Mouse (Mus musculus): ENCODE measurements around the gene Ccdc106.

Ccdc106 gene

DNA sequence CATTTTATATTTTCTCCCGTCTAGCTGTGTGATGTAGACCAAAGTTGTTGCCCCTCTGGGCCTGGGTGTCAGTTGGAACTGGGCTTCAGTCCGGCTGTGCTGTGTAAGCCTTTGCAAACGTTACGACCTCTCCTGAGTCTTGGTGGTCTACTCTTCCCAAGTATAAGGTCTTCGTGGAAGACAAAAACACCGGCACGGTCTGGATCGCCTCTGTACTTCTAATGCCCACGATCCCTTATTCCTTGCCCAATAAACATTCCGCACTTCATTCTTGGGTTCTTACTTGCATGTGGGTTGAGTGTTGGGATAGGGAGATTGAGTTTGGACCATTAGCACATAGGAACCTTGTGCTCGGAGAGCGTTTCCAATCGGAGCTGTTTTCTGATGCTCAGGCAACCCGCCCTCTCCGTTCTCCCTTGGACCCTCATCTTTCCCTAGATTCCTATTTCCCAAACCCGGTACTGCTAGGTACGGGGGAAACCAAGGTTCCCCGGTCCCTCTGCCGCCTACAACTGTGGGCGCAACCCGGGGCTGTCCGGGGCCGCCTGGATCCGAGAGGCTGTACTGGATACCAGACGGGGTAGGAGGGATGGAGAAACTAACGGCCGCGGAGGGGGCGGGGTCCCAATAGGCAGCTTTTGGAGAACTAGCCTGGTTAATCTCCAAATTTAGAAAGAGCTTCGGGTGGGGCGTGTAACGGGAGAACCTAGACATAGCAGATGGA, 33.3 kb downstream of the Ccdc106 start:
- ChIA-PET POLR2A (interaction anchor here (0.6 to 8.5 kb wide), 28 partner anchors 7 to 301 kb away, joined by 3 to 114 read pairs (median 4); partner anchors contain the start of genes U2af2 (in 4 of the 4), Fiz1 (in 3 of the 4), Zfp524 (in 3 of the 4) and Ccdc106 (in 2 of the 4)), CTCF (interaction anchor here in 2 of 4 experiments (0.7 to 1.1 kb wide), 3 partner anchors 40 to 130 kb away, joined by 3 to 4 read pairs (median 4); partner anchors contain the start of genes Fiz1 (in 1 of the 2) and Zfp524 (in 1 of the 2))

DNA sequence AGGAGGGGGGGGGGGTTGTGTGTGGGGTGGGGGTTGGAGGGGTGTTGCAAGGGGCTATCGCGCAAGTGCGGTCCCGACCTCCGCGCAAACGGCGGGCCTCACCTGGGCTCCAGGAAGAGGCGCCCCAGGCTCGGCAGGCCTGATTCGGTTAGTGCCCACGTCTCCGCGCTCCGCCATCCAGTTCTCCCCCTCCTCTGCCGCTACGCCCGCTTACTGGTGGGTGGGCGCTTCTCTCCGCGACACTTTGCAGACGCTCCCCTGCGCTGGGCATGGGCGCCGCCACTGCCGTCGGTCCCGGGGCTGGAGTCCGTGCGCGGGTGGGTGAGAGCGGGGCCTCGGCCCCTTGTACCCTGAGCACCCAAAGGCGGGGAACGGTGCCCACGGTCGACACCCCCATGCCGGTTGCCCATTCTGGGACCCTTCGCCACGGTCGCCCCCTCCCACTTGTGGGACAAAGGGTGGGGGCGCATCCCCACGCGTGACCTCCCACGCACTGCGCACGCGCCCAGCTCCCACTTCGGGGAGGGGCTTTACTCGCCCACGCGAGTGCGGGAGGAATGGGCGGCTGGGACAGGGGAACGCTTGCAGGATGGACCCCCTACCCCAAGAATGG, 36.4 kb downstream of the Ccdc106 start:
- POLR2A ChIA-PET, result interaction anchor here in 2 of 4 experiments (0.6 to 8.5 kb wide), 9 partner anchors 16 to 304 kb away, joined by 3 to 114 read pairs (median 3); partner anchors contain the start of genes Fiz1 (in 2 of the 2), Zfp524 (in 2 of the 2), Ccdc106 (in 1 of the 2) and Cox6b2 (in 1 of the 2)
- CTCF ChIA-PET, result no interaction called here

DNA sequence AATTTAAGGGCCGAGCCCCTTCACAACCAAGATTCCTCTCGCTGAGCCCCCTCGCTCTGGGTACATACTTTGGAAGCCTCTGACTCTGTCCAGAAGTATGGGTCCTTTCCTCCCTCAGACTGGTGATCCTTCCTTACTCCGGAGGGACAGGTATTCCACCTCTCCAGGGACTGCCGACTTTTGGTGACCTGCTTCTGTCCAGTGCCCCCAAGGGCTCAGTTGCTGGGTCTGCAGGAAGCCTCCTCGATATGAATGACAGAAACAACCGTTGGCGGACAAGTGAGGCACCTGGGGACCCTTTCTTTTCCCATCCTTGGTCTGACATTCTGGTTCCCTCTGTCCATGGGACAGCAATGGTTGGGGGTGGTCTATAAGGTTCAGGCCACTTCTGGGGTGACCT, 37.0 kb downstream of the Ccdc106 start:
- ChIA-PET POLR2A (interaction anchor here in 3 of 4 experiments (0.6 to 10.0 kb wide), 7 partner anchors 14 to 245 kb away, joined by 3 to 221 read pairs (median 3); partner anchors contain the start of genes Ccdc106 (in 2 of the 3), Fiz1 (in 2 of the 3), Gm44973 (in 2 of the 3) and Zfp524 (in 2 of the 3)), CTCF (interaction anchor here in 1 of 4 experiments (2.0 kb wide), 1 partner anchor 40 kb away, joined by 4 read pairs; no protein-coding TSS in a partner anchor)

DNA sequence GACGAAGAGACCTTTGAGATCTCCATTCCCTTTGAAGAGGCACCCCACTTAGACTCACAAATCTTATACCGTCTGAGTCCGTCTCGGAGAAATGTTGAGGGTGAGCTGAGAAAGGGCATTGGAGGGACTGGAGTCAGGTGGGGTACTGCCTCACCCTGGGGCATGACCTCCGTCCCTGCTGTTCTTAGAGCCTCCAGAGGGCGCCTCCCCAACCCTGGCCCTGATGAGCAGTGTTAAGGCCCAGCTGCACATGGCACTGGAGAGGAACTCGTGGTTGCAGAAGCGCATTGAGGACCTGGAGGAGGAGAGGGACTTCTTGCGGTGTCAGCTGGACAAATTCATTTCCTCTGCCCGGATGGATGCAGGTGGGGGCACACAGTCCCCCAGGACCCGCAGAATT, 37.5 kb downstream of the Ccdc106 start:
- POLR2A ChIA-PET, result interaction anchor here in 3 of 4 experiments (0.6 to 10.0 kb wide), 12 partner anchors 13 to 265 kb away, joined by 3 to 240 read pairs (median 3); partner anchors contain the start of genes Ccdc106 (in 2 of the 3), Fiz1 (in 2 of the 3), Gm44973 (in 2 of the 3) and Zfp524 (in 2 of the 3)
- CTCF ChIA-PET, result interaction anchor here in 2 of 4 experiments (0.9 to 2.0 kb wide), 2 partner anchors 10 to 40 kb away, joined by 3 to 4 read pairs; no protein-coding TSS in a partner anchor

DNA sequence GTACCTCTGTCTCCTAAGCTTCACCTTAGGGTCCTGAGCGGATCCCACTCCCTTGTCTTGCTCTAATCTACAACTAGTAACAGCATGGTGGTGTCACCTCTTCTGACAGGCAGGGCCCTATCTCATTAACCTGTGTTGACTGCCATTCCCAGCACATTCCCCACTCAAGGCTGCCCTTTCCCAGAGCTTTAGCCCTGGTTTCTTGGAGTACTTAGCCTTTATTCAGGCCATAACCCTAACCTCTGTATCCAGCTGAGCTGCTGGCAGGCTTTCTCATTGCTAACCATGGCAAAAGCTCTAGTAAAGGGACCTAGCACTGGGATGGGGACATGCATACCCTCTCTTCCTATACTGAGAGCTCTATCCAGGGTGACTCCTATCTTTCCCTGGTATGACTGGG, 38.3 kb downstream of the Ccdc106 start:
- ChIA-PET POLR2A (interaction anchor here in 3 of 4 experiments (0.8 to 10.0 kb wide), 10 partner anchors 7 to 266 kb away, joined by 3 to 240 read pairs (median 11); partner anchors contain the start of genes Ccdc106 (in 2 of the 3), Fiz1 (in 2 of the 3), Gm44973 (in 2 of the 3) and Zfp524 (in 2 of the 3)), CTCF (interaction anchor here in 2 of 4 experiments (0.9 to 2.0 kb wide), 3 partner anchors 11 to 50 kb away, joined by 3 to 4 read pairs (median 3); no protein-coding TSS in a partner anchor)

DNA sequence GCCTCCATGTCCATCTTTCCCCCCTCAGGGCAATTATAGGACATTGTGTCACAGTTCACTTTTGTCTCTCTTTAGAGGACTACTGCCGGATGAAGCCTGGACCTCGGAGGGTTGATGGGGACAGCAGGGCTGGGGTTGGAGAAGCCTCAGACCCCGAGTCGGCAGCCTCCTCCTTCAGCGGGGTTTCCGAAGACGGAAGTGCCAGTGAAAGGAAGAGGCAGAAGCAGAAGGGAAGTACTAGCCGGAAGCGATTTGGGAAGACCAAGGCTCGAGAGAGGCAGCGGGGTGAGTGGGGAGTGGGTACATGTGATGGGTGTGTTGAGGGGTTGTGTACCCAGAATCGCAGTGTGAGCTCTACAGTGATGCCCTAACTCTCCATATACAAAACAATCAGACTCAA, 39.1 kb downstream of the Ccdc106 start:
- CTCF ChIA-PET, result interaction anchor here in 3 of 4 experiments (0.9 to 2.2 kb wide), 11 partner anchors 21 to 1067 kb away, joined by 3 to 11 read pairs (median 4); partner anchors contain the start of genes Rasl2-9 (in 1 of the 3) and Zfp784 (in 1 of the 3)

DNA sequence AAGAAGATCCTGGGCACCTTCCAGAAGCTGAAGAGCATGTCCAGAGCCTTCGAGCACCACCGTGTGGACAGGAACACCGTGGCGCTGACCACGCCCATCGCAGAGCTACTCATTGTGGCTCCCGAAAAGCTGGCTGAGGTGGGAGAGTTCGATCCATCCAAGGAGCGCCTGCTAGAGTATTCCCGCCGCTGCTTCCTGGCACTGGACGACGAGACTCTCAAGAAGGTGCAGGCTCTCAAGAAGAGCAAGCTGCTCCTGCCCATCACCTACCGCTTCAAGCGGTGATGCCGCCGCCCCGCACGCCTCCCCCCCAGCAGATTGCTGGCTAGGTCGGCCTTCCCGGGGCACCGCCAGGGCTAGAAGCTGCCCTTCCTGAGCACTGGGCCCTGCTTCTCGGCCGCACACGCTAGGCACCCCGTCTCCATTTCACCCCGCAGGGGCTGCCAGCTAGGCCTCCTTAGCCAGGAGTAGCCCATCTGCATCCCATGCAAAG, 39.9 kb downstream of the Ccdc106 start:
- CTCF ChIA-PET, result interaction anchor here (0.6 to 2.9 kb wide), 35 partner anchors 9 to 1067 kb away, joined by 3 to 33 read pairs (median 3); partner anchors contain the start of genes Fiz1 (in 2 of the 4), Gm44973 (in 2 of the 4), Zfp784 (in 2 of the 4) and Ccdc106 (in 1 of the 4)
- POLR2A ChIA-PET, result interaction anchor here (0.6 to 10.0 kb wide), 50 partner anchors 8 to 1302 kb away, joined by 3 to 240 read pairs (median 5); partner anchors contain the start of genes Zfp580 (in 4 of the 4), Ube2s (in 3 of the 4), Ccdc106 (in 2 of the 4) and Cox6b2 (in 2 of the 4)

More for the DNA sequence above, 39.1 kb downstream of the Ccdc106 start:
- POLR2A ChIA-PET, result interaction anchor here in 3 of 4 experiments (0.7 to 10.0 kb wide), 18 partner anchors 8 to 1303 kb away, joined by 3 to 240 read pairs (median 16); partner anchors contain the start of genes Ccdc106 (in 2 of the 3), Fiz1 (in 2 of the 3), Gm44973 (in 2 of the 3) and Zfp524 (in 2 of the 3)

DNA sequence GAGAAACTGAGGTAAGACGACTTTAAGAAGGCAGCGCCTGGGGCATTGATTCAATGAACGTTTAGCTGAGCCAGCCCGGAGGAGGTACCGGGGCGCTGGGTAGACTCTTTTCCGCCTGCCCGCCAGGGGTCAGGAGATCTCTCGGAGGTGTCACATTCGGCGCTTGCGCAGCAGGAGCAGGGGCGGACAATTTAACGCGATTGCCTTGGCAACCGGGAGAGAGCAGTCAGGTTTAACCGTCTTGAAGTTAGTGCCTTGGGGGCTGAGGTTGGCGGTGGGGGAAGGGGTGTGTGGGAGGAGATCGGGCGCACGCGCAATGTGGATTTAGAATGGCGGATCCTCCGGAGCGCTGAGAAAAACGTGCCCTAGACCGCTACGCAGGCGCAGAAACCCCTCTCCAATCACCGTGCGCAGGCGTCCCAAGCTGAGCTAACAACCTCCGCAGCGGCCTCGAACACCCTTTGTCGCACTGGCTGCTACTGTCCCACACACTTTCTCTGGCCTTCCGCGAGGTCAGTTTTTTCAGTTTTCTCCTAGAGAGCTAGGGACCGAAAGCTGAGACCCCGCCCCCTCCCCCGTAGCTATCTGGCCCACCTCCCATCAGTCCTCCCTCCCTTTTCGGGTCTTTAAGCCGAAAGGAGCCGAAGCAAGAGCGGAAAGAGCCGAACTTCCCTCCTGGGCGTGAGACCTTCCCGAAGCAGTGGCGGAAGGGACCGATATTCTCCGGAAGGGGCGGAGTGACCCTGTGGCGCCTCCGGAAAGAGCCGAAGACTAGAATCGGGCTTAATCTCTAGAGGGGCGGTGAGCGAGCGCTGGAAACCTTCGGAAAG, 40.8 kb downstream of the Ccdc106 start:
- CTCF ChIA-PET, result interaction anchor here (0.6 to 2.9 kb wide), 29 partner anchors 10 to 537 kb away, joined by 3 to 33 read pairs (median 4); partner anchors contain the start of genes Fiz1 (in 2 of the 4), Gm44973 (in 2 of the 4), Ccdc106 (in 1 of the 4) and Rasl2-9 (in 1 of the 4)
- POLR2A ChIA-PET, result interaction anchor here (0.6 to 10.0 kb wide), 78 partner anchors 8 to 1916 kb away, joined by 3 to 240 read pairs (median 4); partner anchors contain the start of genes Fiz1 (in 4 of the 4), Gm44973 (in 4 of the 4), Zfp580 (in 4 of the 4) and Ccdc106 (in 3 of the 4)

DNA sequence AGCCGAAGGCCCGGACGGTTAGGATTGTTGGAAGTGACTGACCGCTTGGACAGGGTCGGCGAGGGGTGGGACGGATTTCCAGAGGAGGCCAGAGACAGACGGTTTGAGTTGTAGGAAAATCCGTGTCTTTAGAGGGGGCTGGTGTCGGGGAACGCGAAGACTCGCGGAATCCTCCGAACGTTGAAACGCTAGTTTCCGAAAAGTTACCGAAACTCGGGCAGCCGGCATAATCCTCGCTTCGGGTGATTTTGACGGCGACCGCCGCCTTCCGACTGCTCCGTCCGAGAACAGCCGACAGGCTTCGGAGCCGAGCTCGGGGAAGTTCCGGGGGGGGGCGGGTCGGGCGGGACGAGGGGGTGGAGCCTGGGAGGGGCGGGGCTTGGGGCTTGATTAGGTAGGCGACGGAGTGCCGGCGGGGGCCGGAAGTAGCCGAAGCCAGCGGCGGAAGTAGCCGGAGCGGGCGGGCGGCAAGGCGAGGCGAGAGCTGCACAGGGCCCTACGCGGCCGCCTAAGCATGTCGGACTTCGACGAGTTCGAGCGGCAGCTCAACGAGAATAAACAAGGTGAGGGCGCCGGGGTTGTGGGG, 41.5 kb downstream of the Ccdc106 start, which contains the start of gene U2af2:
Gene U2af2 (plus strand): TSS at position 370 of the 586 bp plus-strand sequence.
- CTCF ChIA-PET, result interaction anchor here (0.6 to 2.9 kb wide), 12 partner anchors 11 to 541 kb away, joined by 3 to 33 read pairs (median 4); partner anchors contain the start of genes Ccdc106 (in 1 of the 4), Fiz1 (in 1 of the 4), Gm44973 (in 1 of the 4) and Zfp524 (in 1 of the 4)
- POLR2A ChIA-PET, result interaction anchor here (0.6 to 10.0 kb wide), 75 partner anchors 8 to 1916 kb away, joined by 3 to 240 read pairs (median 4); partner anchors contain the start of genes Fiz1 (in 4 of the 4), Gm44973 (in 4 of the 4), Zfp580 (in 4 of the 4) and Ccdc106 (in 3 of the 4)

DNA sequence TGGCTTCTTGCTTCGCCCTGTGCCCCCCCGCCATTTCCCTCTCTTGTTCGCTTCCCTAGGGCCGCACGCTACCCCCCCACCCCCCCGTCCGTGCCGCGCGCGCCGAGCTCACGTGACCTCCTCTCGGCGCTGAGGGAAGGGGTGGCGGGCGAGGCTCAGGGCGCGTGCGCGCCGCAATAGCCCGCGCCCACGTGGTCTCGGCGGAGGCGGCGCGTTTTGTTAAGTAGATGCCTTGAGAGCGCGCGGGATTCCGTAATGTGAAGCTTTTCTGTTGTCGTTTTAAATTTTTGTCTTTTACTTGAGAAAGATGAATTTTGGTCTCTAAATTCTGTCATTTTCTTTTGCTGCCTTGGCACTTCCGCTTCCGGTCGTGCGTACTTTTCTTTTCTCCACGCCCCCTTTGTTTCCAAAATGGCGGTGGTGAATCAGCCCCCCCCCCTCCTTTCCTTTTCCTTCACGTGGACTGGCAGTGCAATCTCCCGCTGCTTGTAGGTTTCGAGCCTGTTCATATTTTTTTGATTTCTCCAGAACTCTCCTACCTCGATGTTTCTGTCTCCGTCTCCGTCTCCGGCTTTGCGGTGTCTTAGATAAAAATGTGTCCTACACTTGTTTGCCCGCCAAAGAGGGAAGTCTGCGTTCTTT, 42.1 kb downstream of the Ccdc106 start:
- CTCF ChIA-PET, result interaction anchor here in 1 of 4 experiments (0.6 to 2.9 kb wide), 4 partner anchors 12 to 542 kb away, joined by 3 to 33 read pairs (median 4); partner anchors contain the start of gene Zfp580
- POLR2A ChIA-PET, result interaction anchor here (0.6 to 10.0 kb wide), 57 partner anchors 8 to 1110 kb away, joined by 3 to 240 read pairs (median 5); partner anchors contain the start of genes Fiz1 (in 4 of the 4), Gm44973 (in 4 of the 4), Zfp524 (in 3 of the 4) and Zfp580 (in 3 of the 4)

DNA sequence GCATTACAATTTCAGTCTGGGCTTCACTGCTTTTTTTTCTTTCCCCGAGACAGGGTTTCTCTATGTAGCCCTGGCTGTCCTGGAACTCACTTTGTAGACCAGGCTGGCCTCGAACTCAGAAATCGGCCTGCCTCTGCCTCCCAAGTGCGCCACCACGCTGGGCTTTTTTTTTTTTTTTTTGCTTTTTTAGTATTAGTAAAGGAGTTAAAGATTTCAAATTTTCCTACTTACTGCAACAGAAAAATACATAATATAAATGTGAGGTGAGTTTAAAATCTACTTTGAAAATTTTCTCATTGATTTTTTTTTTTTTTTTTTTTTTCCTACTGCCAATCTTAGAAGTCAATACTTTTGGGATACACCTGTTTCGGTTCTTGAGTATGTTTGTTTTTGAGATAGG, 44.5 kb downstream of the Ccdc106 start:
- ChIA-PET CTCF (no interaction called here), POLR2A (interaction anchor here in 3 of 4 experiments (1.0 to 10.0 kb wide), 11 partner anchors 9 to 312 kb away, joined by 3 to 240 read pairs (median 8); partner anchors contain the start of genes Ccdc106 (in 2 of the 3), Fiz1 (in 2 of the 3), Gm44973 (in 2 of the 3) and Zfp524 (in 2 of the 3))

DNA sequence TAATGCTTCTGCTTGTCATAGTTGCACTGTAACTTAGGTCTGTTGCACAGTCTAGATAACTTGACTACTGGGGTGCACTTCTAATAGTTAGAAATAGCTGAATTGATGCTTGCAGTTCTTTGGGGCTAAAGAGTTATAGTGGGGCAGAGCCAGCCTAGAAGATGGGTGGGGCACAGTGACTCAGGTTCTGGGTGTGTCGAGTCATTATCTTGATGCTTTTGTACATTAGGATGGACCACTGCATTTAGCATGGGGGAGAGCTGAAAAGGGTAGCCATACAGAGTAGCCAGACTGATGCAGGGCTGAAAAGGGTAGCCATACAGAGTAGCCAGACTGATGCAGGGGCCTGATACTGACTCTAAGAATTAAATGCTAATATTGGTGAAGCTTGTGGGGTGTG, 53.2 kb downstream of the Ccdc106 start:
- ChIA-PET CTCF (interaction anchor here in 1 of 4 experiments (1.0 to 1.3 kb wide), 2 partner anchors 13 to 14 kb away, joined by 3 read pairs; no protein-coding TSS in a partner anchor), POLR2A (interaction anchor here (0.5 to 9.5 kb wide), 17 partner anchors 8 to 1270 kb away, joined by 3 to 240 read pairs (median 4); partner anchors contain the start of genes U2af2 (in 2 of the 4), Fiz1 (in 1 of the 4) and Gm3854 (in 1 of the 4))

DNA sequence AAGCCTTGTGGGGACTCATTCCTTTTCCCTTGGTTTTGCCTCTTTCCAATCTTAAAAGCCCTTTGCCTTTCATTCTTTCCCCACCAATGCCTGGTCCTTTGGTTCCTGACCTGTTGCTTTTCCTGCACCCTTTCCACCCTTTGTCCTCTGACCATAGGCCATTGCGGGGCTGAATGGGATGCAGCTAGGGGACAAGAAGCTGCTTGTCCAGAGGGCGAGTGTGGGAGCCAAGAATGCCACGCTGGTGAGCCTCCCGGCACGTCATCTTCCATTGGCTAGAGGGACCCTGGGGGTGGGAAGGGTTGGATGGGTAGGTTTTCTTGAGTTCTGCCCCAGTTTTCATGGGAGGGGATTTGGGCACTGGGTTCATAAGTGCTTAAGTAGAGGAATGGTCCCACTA, 54.6 kb downstream of the Ccdc106 start:
- POLR2A ChIA-PET, result interaction anchor here in 3 of 4 experiments (0.7 to 9.5 kb wide), 13 partner anchors 8 to 250 kb away, joined by 3 to 240 read pairs (median 8); partner anchors contain the start of genes U2af2 (in 2 of the 3), Fiz1 (in 1 of the 3), Gm44973 (in 1 of the 3) and Zfp524 (in 1 of the 3)

DNA sequence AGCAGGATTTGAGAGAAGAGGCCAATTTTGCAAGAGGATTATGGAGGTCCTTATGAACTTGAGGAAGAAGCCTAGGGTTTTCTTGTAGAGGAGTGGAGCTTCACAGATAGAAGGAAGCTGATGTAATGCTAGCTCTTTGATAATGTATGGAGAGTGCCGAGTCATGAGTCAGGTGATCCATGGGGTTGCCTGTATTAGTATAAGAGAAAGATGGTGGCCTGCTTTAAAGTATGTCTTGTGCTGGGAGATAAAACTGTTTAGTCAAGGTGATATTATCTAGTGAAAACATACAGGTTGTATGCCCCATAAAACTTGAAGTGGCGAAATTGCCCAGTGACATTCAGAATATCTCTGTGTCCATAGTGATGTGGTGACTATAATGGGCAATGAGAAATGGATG, 56.6 kb downstream of the Ccdc106 start:
- ChIA-PET POLR2A (interaction anchor here in 3 of 4 experiments (0.8 to 9.5 kb wide), 19 partner anchors 10 to 1182 kb away, joined by 3 to 240 read pairs (median 4); partner anchors contain the start of genes U2af2 (in 2 of the 3), Ccdc106 (in 1 of the 3), Fiz1 (in 1 of the 3) and Gm44973 (in 1 of the 3)), CTCF (interaction anchor here in 1 of 4 experiments (0.5 to 0.6 kb wide), 2 partner anchors 25 to 1147 kb away, joined by 3 to 4 read pairs; partner anchors contain the start of gene Zfp580)

More for the DNA sequence above, 54.6 kb downstream of the Ccdc106 start:
- CTCF ChIA-PET, result interaction anchor here in 2 of 4 experiments (0.6 to 1.3 kb wide), 2 partner anchors 15 to 163 kb away, joined by 3 to 6 read pairs; no protein-coding TSS in a partner anchor

All from embryonic stem cell, embryonic (primary cell).